In the genomic region with DNA sequence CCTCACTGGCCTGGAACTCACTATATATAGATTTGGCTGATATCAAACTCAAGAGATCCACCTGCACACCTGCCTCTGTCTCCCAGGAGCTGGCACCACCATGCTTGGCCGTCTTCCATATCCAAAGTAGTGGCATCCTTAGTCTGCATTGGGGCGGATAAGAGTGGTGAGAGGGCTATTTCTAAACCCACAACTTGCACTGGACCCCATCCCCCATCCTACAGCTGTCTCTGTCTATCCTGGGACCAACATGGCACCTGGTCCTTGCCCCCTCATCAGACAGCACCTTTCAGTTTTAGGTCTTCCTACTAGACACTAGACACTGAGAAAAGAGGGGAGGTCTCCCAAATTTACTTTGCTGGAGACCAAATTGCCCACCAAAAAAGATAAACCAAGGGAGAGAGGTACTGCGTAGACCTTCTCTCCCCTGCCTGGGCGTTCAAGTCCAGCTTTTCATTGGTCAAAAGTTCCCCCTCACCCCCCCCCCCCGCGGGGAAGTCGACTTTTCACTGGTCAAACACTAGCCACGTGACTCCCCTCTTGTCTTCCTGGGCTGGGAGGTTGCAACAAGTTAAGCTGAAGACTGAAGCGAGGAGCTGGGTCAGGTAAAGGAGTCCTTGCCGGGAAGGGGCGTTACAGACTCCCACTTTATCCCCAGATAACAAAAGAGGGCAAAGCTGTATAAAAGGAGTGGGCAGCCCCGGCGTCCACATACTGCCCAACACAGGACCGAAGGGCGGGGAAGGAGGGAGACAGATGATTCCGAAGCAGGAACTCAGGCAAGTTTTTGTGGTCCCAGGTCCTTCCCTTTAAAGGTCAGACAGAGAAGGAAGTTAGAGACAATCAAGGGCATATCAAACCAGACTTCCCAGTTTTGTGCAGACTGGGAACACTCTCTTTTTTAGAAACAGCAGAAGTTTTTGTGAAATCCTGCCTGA, we compare ENCODE assay signal across 1 mouse cellular context.
TF ChIP-seq lines count a peak whose summit lies in the region.

Pbxip1 (plus strand) TSS at position 531 of the 938 bp plus-strand sequence.

TF ChIP-seq in CH12.LX, 34 proteins besides CTCF, POLR2A, EP300 and RAD21 (continued from another document):
- TF ChIP-seq SIN3A (IDR thresholded peaks at IDR 0.05; ENCODE audit: low read length): peak; percentile 77
